Mouse (Mus musculus) embryonic stem cell, embryonic (primary cell): Measurements from ENCODE around the gene Sh3glb2.

Source experiments
- CTCF ChIA-PET, 4 experiments: fragments of 300-600 bp in 2 of 4; fragments of 350-600 bp in 2 of 4; sonication (Branson Sonifier 250); formaldehyde crosslinking; loops; one replicate each; lab custom pipeline; 2022; ENCODE audit warnings: inconsistent platforms in 2 of 4; lab: Charles Lee
- POLR2A ChIA-PET, 4 experiments: fragments of 300-600 bp in 2 of 4; fragments of 350-600 bp in 2 of 4; sonication (Branson Sonifier 250); formaldehyde crosslinking; loops; one replicate each; lab custom pipeline; 2022; ENCODE audit warnings: antibody characterized with exemption in 4 of 4, inconsistent platforms in 1 of 4; lab: Charles Lee

Gene Sh3glb2

GRCm38 (mm10) chr2:30328791-30329190 lies 30.3 kb downstream of the Sh3glb2 start:
- POLR2A ChIA-PET, result interaction anchor here in 2 of 4 experiments (0.6 to 2.6 kb wide), 7 partner anchors 15 to 255 kb away, joined by 3 to 9 read pairs (median 4); partner anchors contain the start of gene Miga2 (in 2 of the 2)
- CTCF ChIA-PET, result no interaction called here

GRCm38 (mm10) chr2:30327276-30327675 lies 31.9 kb downstream of the Sh3glb2 start:
- POLR2A ChIA-PET, result interaction anchor here in 2 of 4 experiments (0.7 to 3.1 kb wide), 18 partner anchors 8 to 192 kb away, joined by 3 to 22 read pairs (median 4); partner anchors contain the start of genes Miga2 (in 2 of the 2) and Endog (in 1 of the 2)
- CTCF ChIA-PET, result interaction anchor here in 1 of 4 experiments (1.5 kb wide), 1 partner anchor 9 kb away, joined by 4 read pairs; no protein-coding TSS in a partner anchor

- POLR2A ChIA-PET, result interaction anchor here in 2 of 4 experiments (0.6 to 3.1 kb wide), 6 partner anchors 9 to 97 kb away, joined by 3 to 22 read pairs (median 6); no protein-coding TSS in a partner anchor
- CTCF ChIA-PET, result no interaction called here
Observed at GRCm38 (mm10) chr2:30325296-30325695, 33.8 kb downstream of the Sh3glb2 start.

- POLR2A ChIA-PET, result interaction anchor here in 2 of 4 experiments (0.8 to 2.5 kb wide), 13 partner anchors 10 to 93 kb away, joined by 3 to 9 read pairs (median 4); partner anchors contain the start of genes Crat (in 1 of the 2), Dolpp1 (in 1 of the 2), Miga2 (in 1 of the 2) and Ptpa (in 1 of the 2)
- CTCF ChIA-PET, result interaction anchor here in 1 of 4 experiments (0.6 kb wide), 1 partner anchor 576 kb away, joined by 3 read pairs; no protein-coding TSS in a partner anchor
Observed at GRCm38 (mm10) chr2:30323111-30323510, 36.0 kb downstream of the Sh3glb2 start.

- POLR2A ChIA-PET, result interaction anchor here in 1 of 4 experiments (0.7 to 1.2 kb wide), 2 partner anchors 23 to 196 kb away, joined by 3 to 4 read pairs; no protein-coding TSS in a partner anchor
- CTCF ChIA-PET, result no interaction called here
Observed at GRCm38 (mm10) chr2:30319260-30319659, 39.9 kb downstream of the Sh3glb2 start.

GRCm38 (mm10) chr2:30316955-30317354 lies 42.2 kb downstream of the Sh3glb2 start:
- CTCF ChIA-PET, result no interaction called here
- POLR2A ChIA-PET, result interaction anchor here in 2 of 4 experiments (0.9 to 2.8 kb wide), 7 partner anchors 11 to 131 kb away, joined by 3 to 10 read pairs (median 4); partner anchors contain the start of gene Dolpp1 (in 1 of the 2)

GRCm38 (mm10) chr2:30316136-30316535 lies 43.0 kb downstream of the Sh3glb2 start:
- ChIA-PET CTCF (interaction anchor here (0.5 to 1.3 kb wide), 12 partner anchors 11 to 274 kb away, joined by 3 to 7 read pairs (median 3); partner anchors contain the start of gene Miga2 (in 1 of the 4)), POLR2A (interaction anchor here in 3 of 4 experiments (0.5 to 2.8 kb wide), 15 partner anchors 9 to 240 kb away, joined by 3 to 10 read pairs (median 3); partner anchors contain the start of genes Dolpp1 (in 1 of the 3) and Endog (in 1 of the 3))

- ChIA-PET CTCF (interaction anchor here (0.6 to 1.0 kb wide), 6 partner anchors 22 to 978 kb away, joined by 3 to 9 read pairs (median 4); partner anchors contain the start of gene Pkn3 (in 1 of the 4)), POLR2A (interaction anchor here (0.6 to 2.6 kb wide), 10 partner anchors 9 to 231 kb away, joined by 3 to 17 read pairs (median 4); no protein-coding TSS in a partner anchor)
Observed at GRCm38 (mm10) chr2:30311481-30311880, 47.7 kb downstream of the Sh3glb2 start.

- CTCF ChIA-PET, result interaction anchor here in 1 of 4 experiments (1.3 kb wide), 1 partner anchor 19 kb away, joined by 4 read pairs; no protein-coding TSS in a partner anchor
- POLR2A ChIA-PET, result interaction anchor here in 2 of 4 experiments (0.7 to 1.9 kb wide), 18 partner anchors 8 to 211 kb away, joined by 3 to 8 read pairs (median 3); partner anchors contain the start of genes Dolk (in 1 of the 2), Dolpp1 (in 1 of the 2), Miga2 (in 1 of the 2) and Nup188 (in 1 of the 2)
Observed at GRCm38 (mm10) chr2:30309351-30309750, 49.8 kb downstream of the Sh3glb2 start.

GRCm38 (mm10) chr2:30306087-30306486 lies 53.0 kb downstream of the Sh3glb2 start:
- POLR2A ChIA-PET, result interaction anchor here in 2 of 4 experiments (0.5 to 2.1 kb wide), 5 partner anchors 8 to 466 kb away, joined by 3 to 9 read pairs (median 3); partner anchors contain the start of gene Miga2 (in 1 of the 2)
- CTCF ChIA-PET, result interaction anchor here in 2 of 4 experiments (0.5 to 0.7 kb wide), 2 partner anchors 24 to 82 kb away, joined by 4 to 5 read pairs; no protein-coding TSS in a partner anchor

GRCm38 (mm10) chr2:30299966-30300365 lies 59.2 kb downstream of the Sh3glb2 start:
- CTCF ChIA-PET, result interaction anchor here in 2 of 4 experiments (0.7 to 1.4 kb wide), 2 partner anchors 60 to 285 kb away, joined by 5 read pairs; no protein-coding TSS in a partner anchor
- POLR2A ChIA-PET, result interaction anchor here in 3 of 4 experiments (0.6 to 1.6 kb wide), 5 partner anchors 12 to 95 kb away, joined by 3 to 7 read pairs (median 4); partner anchors contain the start of gene Kyat1 (in 1 of the 3)

- CTCF ChIA-PET, result interaction anchor here in 2 of 4 experiments (1.0 to 1.7 kb wide), 3 partner anchors 9 to 61 kb away, joined by 3 to 7 read pairs (median 5); no protein-coding TSS in a partner anchor
- POLR2A ChIA-PET, result interaction anchor here in 2 of 4 experiments (0.8 to 1.6 kb wide), 6 partner anchors 10 to 127 kb away, joined by 3 to 5 read pairs (median 4); no protein-coding TSS in a partner anchor
Observed at GRCm38 (mm10) chr2:30299525-30299924, 59.6 kb downstream of the Sh3glb2 start.
